ENCODE assay signal across 8 mouse cellular contexts in the genomic region with DNA sequence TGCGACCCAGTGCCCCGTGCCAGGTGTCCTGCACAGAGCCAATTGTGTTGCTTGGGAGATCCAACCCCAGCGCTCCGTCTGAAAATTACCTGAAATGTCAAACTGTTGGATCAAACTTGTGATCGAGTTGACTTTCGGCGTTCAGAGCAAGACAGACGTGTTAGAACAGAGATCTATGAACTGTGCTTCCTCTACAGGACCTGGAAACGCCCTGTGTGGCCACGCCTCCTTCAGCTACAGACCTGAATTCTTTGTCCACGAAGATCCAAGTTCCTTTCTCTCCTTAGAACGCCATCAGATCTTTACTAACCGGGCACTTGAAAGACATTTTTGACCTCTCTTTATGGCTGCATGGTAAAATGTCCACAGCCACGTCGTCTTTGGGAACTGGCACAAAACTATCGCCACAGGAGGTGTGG. TPM values are rescaled to one million over a fixed set of nuclear protein-coding genes. Genes with fewer than 3 reads are reported as not detected.
DNase-seq lines count a peak whose midpoint lies in the region; ATAC-seq and TF ChIP-seq lines count a peak whose summit lies in the region.

A gene (minus strand): TSS at position 369 of the 419 bp plus-strand sequence.

- 0 out of 2 replicates have a peak, but pooled peaks have one; percentile 33 for ATAC-seq in liver, postnatal 0 days
- peak; percentile 53; the same call in 1 of the 2 replicates for ATAC-seq in stomach, embryonic 16.5 days (ENCODE audit: insufficient read depth, low FRiP score)

- TF ChIP-seq EP300 in heart, adult 2 months (IDR thresholded peaks at IDR 0.05; ENCODE audit: insufficient read depth, low read depth, low read length): no peak
- TF ChIP-seq EP300 in liver, postnatal 0 days (IDR thresholded peaks at IDR 0.05; ENCODE audit: low read depth): no peak

- H3K9me3 ChIP-seq in liver, postnatal 0 days (ENCODE audit: low read length): no peaks in the 10 kb centered on the region
- H3K9me3 ChIP-seq in stomach, embryonic 16.5 days (replicated peaks; ENCODE audit: control insufficient read depth, low read length): no peaks in the 10 kb centered on the region

- no peak for DNase-seq in heart, adult 2 months
- DNase-seq in heart, postnatal 25 days (ENCODE audit: low spot score): no peak
- no peak for DNase-seq in heart, postnatal 36 days
- DNase-seq in liver, postnatal 0 days: no peak
- no peak for DNase-seq in frontal cortex, postnatal 10 days (ENCODE audit: low spot score in 2 of 2)
- DNase-seq in thymus, postnatal 14 days: no peak

- peak within 1 kb of the TSS; percentile 90 for H3K9ac ChIP-seq in heart, adult 2 months (ENCODE audit: low read depth, low read length)
- peak within 1 kb of the TSS; percentile 48; the same call in 1 of the 2 replicates for H3K9ac ChIP-seq in liver, postnatal 0 days (replicated peaks)
- peak within 1 kb of the TSS; percentile 75 for H3K9ac ChIP-seq in stomach, embryonic 16.5 days (ENCODE audit: low read length)

- H3K36me3 ChIP-seq in heart, adult 2 months (ENCODE audit: control insufficient read depth, insufficient read depth, low read length): peaks cover 4% of the 10 kb centered on the region
- no peaks in the 10 kb centered on the region for H3K36me3 ChIP-seq in liver, postnatal 0 days (replicated peaks; ENCODE audit: insufficient read depth, low read length)
- no peaks in the 10 kb centered on the region for H3K36me3 ChIP-seq in stomach, embryonic 16.5 days (ENCODE audit: control insufficient read depth, insufficient read depth, low read length)

- WGBS in heart, adult 2 months: 4% methylated on average over 16 of the region's 16 CpGs
- 10% methylated on average over 16 of the region's 16 CpGs for WGBS in bone marrow, adult 2 months
- 13% methylated on average over 16 of the region's 16 CpGs for WGBS in liver, postnatal 0 days (ENCODE audit: insufficient replicate concordance)
- WGBS in stomach, embryonic 16.5 days: 10% methylated on average over 16 of the region's 16 CpGs

- TF ChIP-seq POLR2A in heart, adult 2 months (IDR thresholded peaks at IDR 0.05; ENCODE audit: insufficient read depth, low read depth, low read length): no peak
- TF ChIP-seq POLR2A in bone marrow, adult 2 months (IDR thresholded peaks at IDR 0.05; ENCODE audit: borderline replicate concordance, control insufficient read depth, low read depth, low read length): no peak

- H3K4me1 ChIP-seq in heart, adult 2 months (ENCODE audit: control insufficient read depth, insufficient read depth, low read length): peaks cover 12% of the 10 kb centered on the region
- H3K4me1 ChIP-seq in bone marrow, adult 2 months (ENCODE audit: control insufficient read depth, insufficient read depth, low read length): no peaks in the 10 kb centered on the region
- 0 out of 2 replicates have a peak, but pooled peaks cover 10% of the 10 kb centered on the region for H3K4me1 ChIP-seq in liver, postnatal 0 days (ENCODE audit: insufficient read depth)
- H3K4me1 ChIP-seq in stomach, embryonic 16.5 days (ENCODE audit: control insufficient read depth, insufficient read depth, low read length): peaks cover 6% of the 10 kb centered on the region; the same call in 1 of the 2 replicates

- intact Hi-C loops in heart, adult 2 months (cut with DNase I): loop anchor here (5.0 kb wide), 1 partner anchor 167 kb away; a partner anchor contains a TSS
- intact Hi-C loops in heart, postnatal 25 days (cut with DNase I): loop anchor here (5.0 kb wide), 1 partner anchor 167 kb away; a partner anchor contains a TSS
- intact Hi-C loops in heart, postnatal 36 days (cut with DNase I): no loop called here

- peak within 1 kb of the TSS; percentile 84 for H3K27ac ChIP-seq in heart, adult 2 months
- H3K27ac ChIP-seq in bone marrow, adult 2 months (ENCODE audit: control insufficient read depth, insufficient read depth, low read depth, low read length, poor library complexity): no peak within 1 kb of the TSS
- 0 out of 2 replicates have a peak within 1 kb of the TSS, but pooled peaks have one; percentile 34 for H3K27ac ChIP-seq in liver, postnatal 0 days (ENCODE audit: low read depth)
- H3K27ac ChIP-seq in stomach, embryonic 16.5 days (ENCODE audit: low read length): peak within 1 kb of the TSS; percentile 19; the same call in 1 of the 2 replicates

- H3K4me3 ChIP-seq in heart, adult 2 months: peak within 1 kb of the TSS; percentile 79
- peak within 1 kb of the TSS; percentile 15 for H3K4me3 ChIP-seq in bone marrow, adult 2 months (replicated peaks; ENCODE audit: control insufficient read depth, low read depth, low read length)
- H3K4me3 ChIP-seq in liver, postnatal 0 days (ENCODE audit: low read depth, low read length): peak within 1 kb of the TSS; percentile 48
- peak within 1 kb of the TSS; percentile 61 for H3K4me3 ChIP-seq in stomach, embryonic 16.5 days (replicated peaks; ENCODE audit: low read length)

- TF ChIP-seq CTCF in heart, adult 2 months (IDR thresholded peaks at IDR 0.05): no peak
- no peak for TF ChIP-seq CTCF in bone marrow, adult 2 months (IDR thresholded peaks at IDR 0.05; ENCODE audit: control insufficient read depth, insufficient read depth, low read length)
- TF ChIP-seq CTCF in liver, postnatal 0 days (IDR thresholded peaks at IDR 0.05; ENCODE audit: low read depth): no peak

- no peaks in the 10 kb centered on the region for H3K79me2 ChIP-seq in heart, adult 2 months (replicated peaks; ENCODE audit: control insufficient read depth, insufficient read depth, low read length)

- H3K4me2 ChIP-seq in liver, postnatal 0 days (ENCODE audit: low read depth, low read length): peak within 1 kb of the TSS; percentile 68
- peak within 1 kb of the TSS; percentile 89 for H3K4me2 ChIP-seq in stomach, embryonic 16.5 days (ENCODE audit: low read depth, low read length)

- H3K27me3 ChIP-seq in heart, adult 2 months (ENCODE audit: control insufficient read depth, insufficient read depth, low read length): no peaks in the 10 kb centered on the region
- peaks cover 20% of the 10 kb centered on the region for H3K27me3 ChIP-seq in liver, postnatal 0 days (ENCODE audit: insufficient read depth, low read length)
- peaks cover 6% of the 10 kb centered on the region; the same call in 1 of the 2 replicates for H3K27me3 ChIP-seq in stomach, embryonic 16.5 days (ENCODE audit: control insufficient read depth, insufficient read depth, low read length)

RNA-seq across cellular contexts. Expression of the gene that starts here (rescaled TPM):
- 10 to 100 TPM in 1 of 2 experiments, 1 to 10 TPM in 1; 9.6 to 11.9 TPM for total RNA-seq in heart, adult 2 months (2021)
- polyA plus RNA-seq in heart, adult 2 months (2012; rRNA removed): 7.5 and 11.2 TPM in 2 replicates
- total RNA-seq in heart, postnatal 25 days (2021): 10 to 100 TPM in 1 of 2 experiments, 1 to 10 TPM in 1; 9.0 to 11.3 TPM
- polyA plus RNA-seq in bone marrow, adult 2 months (2011; ENCODE audit: insufficient read depth, insufficient read length, low replicate concordance, missing spikeins): 2.7 and 3.1 TPM in 2 replicates
- 10 to 100 TPM; 10.3 to 10.4 TPM for total RNA-seq in heart, postnatal 36 days (2021)
- 0.54 and 0.88 TPM in 2 replicates for polyA plus RNA-seq in liver, postnatal 0 days (2015; fragmentation: Nextera tagmentation; extraction: Ambion mirVana)
- 2.2 and 2.5 TPM in 2 replicates for polyA plus RNA-seq in stomach, embryonic 16.5 days (2015; fragmentation: Nextera tagmentation; extraction: Ambion mirVana)

Comparison
In these comparisons a context has a peak if more than half of its experiments do, and no peak if none do; other contexts are left out.
1. Peak in ATAC-seq, H3K4me3 ChIP-seq, H3K27ac ChIP-seq, H3K9ac ChIP-seq and H3K4me2 ChIP-seq in liver, postnatal 0 days; RNA of the gene not detected or under 1 TPM.
2. H3K4me3 ChIP-seq: peak in every context shown above with its lines; median percentile 79 in heart, adult 2 months; 61 in stomach, embryonic 16.5 days; 48 in liver, postnatal 0 days; 15 in bone marrow, adult 2 months.